Mouse (Mus musculus) liver, embryonic 18 days (tissue): ENCODE data around the gene Olfr389. TPM values are rescaled to one million over a fixed set of nuclear protein-coding genes. Genes with fewer than 3 reads are reported as not detected.

Experiments
- polyA plus RNA-seq: library from polyadenylated mRNA; depleted of rRNA; stranded (reverse); fragments of >200 nt; gene quantifications from 2 replicates; pipeline ENCODE4 v1.2.3, GENCODE M21; 2012; rRNA removed

Olfr389 gene
- polyA plus RNA-seq, result not detected in 2 replicates

DNA sequence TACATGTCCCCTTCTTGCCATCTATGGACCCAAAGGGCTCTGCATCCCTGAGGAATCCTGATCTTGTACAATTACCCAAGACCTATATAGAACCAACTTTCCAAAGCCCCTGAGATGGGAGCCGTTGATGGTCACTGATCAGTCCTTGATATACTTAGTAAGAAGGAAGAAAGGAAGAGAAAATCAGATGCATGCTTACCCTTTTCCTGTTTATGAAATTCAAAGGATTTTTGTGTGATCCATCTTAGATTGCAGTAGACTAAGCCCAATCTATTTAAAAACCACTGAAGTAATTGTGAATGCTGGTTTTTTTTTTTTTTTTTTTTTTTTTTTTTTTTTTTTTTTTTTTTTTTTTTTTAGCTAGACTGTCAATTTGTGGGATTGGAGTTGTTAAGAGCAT lies at the start of gene Olfr389:
Gene Olfr389 (minus strand): TSS at position 101 of the 400 bp plus-strand sequence.

DNA sequence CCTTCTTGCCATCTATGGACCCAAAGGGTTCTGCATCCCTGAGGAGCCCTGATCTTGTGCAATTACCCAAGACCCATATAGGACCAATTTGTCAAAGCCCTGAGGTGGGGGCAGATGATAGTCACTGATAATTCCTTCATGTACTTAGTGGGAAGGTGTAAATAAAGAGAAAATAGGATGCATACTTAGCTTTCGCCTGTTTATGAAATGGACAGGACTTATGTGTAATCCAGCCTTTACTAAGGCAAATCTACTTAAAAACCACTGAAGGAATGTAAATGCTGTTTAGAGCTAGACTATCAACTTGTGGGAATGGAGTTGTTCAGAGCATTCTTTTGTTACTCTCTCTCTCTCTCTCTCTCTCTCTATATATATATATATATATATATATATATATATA lies 36.4 kb upstream of the Olfr389 start, which contains the start of gene Olfr392:
Gene Olfr392 (minus strand): TSS at position 101 of the 400 bp plus-strand sequence.

DNA sequence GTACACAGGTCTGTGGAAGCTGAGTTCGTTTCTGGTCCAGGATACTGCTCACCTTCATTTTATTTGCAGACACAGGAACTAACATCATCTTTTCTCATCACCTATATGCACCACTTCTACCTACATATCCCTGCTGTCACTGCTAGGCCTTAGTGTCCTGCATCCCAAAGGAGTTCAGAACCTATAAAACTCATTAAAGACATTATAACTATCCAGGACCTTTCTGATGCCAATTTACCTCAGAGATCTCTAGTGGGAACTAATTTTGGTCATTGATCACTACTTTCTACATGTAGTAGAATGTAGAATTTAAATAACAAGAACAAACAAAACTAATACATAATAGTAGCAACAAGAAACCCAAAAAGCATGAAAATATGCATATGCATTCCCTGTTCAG lies 22.4 kb upstream of the Olfr389 start, which contains the start of gene Olfr391-ps:
Gene Olfr391-ps (minus strand): TSS at position 101 of the 400 bp plus-strand sequence.

DNA sequence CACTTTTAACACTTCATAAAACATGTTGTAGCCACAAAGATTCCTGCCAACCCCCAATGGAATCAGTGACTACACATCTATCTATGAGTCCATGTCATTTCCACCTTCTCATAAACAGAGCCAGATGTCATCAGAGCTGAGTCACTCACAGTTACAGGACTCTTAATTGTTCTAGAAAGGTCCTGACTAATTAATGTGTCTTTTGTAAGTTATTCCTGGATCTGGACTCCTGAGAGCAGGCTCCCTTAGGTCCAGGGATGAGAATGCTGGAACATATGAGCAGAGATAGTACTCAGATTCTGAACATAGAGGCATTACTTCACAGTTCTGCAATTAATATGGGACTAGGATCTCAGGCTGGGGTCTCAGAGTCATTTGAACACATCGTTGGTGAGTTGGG lies 2.2 kb upstream of the Olfr389 start, which contains the start of gene Olfr390:
Gene Olfr390 (plus strand): TSS at position 301 of the 400 bp plus-strand sequence.

Other genes with a start within 250 kb of the Olfr389 start
- not detected in 2 replicates for gene Olfr385, start 187.7 kb downstream of the Olfr389 start, polyA plus RNA-seq
- gene Olfr384, start 182.1 kb downstream of the Olfr389 start, polyA plus RNA-seq, result not detected in 2 replicates
- gene Zfp735, start 91.9 kb downstream of the Olfr389 start, polyA plus RNA-seq, result not detected in 2 replicates
- not detected in 2 replicates for gene Olfr390, start 2.3 kb upstream of the Olfr389 start, polyA plus RNA-seq
- not detected in 2 replicates for gene Olfr391-ps, start 22.3 kb upstream of the Olfr389 start, polyA plus RNA-seq
- not detected in 2 replicates for gene Olfr392, start 36.3 kb upstream of the Olfr389 start, polyA plus RNA-seq
- not detected in 2 replicates for gene Olfr393, start 70.7 kb upstream of the Olfr389 start, polyA plus RNA-seq
- not detected in 2 replicates for gene Olfr394, start 110.1 kb upstream of the Olfr389 start, polyA plus RNA-seq
- not detected in 2 replicates for gene Olfr395, start 128.6 kb upstream of the Olfr389 start, polyA plus RNA-seq
- not detected in 2 replicates for gene Olfr23, start 156.0 kb upstream of the Olfr389 start, polyA plus RNA-seq
- gene Olfr397, start 180.1 kb upstream of the Olfr389 start, polyA plus RNA-seq, result not detected in 2 replicates
- gene Olfr398, start 209.7 kb upstream of the Olfr389 start, polyA plus RNA-seq, result not detected in 2 replicates